Mouse (Mus musculus) left cerebral cortex, adult 8-10 months (tissue): ENCODE measurements around the gene Tas2r106. TPM values are rescaled to one million over a fixed set of nuclear protein-coding genes. Genes with fewer than 3 reads are reported as not detected.

Experiments used
- DNase-seq, 2 experiments: peaks; one replicate each; pipeline ENCODE4 v3.0.0; 2022; ENCODE audit warnings: low spot score in 2 of 2
- total RNA-seq, 4 experiments: library from RNA; stranded (reverse); gene quantifications; 2 replicates each; pipeline ENCODE4 v1.2.4; 2022

Tas2r106 gene
- not detected for total RNA-seq

DNA sequence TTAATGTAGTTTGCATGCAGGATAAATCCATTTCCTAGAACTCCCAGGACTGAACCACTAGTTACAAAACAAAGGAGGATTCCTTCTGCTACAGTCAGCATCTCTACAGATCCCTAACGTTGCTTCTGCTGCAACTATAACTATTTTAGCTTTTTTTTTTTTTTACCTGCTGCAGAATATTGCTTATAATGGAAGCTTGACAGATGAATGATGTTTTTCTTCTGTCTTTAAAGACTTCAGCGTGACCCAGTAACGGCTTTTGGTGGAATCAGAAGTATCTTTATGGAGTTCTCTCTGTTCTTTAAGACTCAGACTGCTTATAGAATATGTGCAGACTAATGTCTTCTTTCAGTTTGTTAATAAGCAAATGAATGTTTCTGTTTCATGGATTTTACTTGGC lies at the start of gene Tas2r106:
Tas2r106 (minus strand) TSS at position 101 of the 400 bp plus-strand sequence.
- DNase-seq: no peak

- no peak for DNase-seq
Measured at GRCm38 (mm10) chr6:131712803-131713202, 34.1 kb upstream of the Tas2r106 start.

GRCm38 (mm10) chr6:131689963-131690362 lies 11.3 kb upstream of the Tas2r106 start, which contains the start of gene Tas2r114:
TSS of gene Tas2r114 (minus strand) at chr6:131690063.
- no peak for DNase-seq

DNA sequence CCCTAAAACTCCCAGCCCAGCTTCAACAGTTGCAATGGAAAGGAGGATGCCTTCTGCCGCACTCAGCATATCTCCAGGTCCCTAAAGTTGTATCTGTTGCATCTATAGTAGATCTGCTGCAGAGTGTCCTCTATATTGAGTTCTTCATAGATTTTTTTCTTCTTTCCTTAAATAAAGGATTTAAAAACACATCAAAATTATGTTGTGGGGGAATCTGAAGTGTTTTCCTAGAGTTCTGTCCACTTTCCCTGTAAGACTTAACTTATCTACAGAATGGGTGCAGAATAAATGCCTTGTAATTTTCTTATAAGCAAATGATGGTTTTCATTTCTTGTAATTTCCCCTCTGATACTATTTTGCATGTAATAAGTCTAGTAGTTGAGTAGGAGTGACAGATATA lies 8.7 kb upstream of the Tas2r106 start, which contains the start of gene Tas2r105:
Tas2r105 (minus strand) TSS at position 101 of the 400 bp plus-strand sequence.
- no peak for DNase-seq

GRCm38 (mm10) chr6:131685644-131686043 lies 7.0 kb upstream of the Tas2r106 start, which contains the start of gene Tas2r104:
TSS of gene Tas2r104 (minus strand) at chr6:131685744.
- DNase-seq: no peak

DNA sequence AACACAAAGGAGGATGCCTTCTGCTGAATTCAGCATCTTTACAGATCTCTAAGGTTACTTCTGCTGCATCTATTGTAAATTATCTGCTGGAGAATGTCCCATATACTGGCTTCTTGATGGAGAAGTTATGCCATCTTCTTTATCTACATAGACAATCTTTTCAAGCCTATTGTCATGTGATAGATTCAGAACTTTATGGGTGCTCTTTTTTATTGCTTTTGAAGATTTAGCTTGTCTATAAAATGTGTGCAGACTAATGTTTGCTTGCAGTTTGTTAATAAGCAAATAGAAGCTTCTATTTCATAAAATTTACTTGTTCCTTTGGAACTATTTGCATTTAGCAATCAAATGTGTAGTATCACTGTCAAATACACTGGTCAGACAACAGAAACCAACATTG lies 18.6 kb downstream of the Tas2r106 start, which contains the start of gene Tas2r107:
Tas2r107 (minus strand) TSS at position 101 of the 400 bp plus-strand sequence.
- DNase-seq: no peak

DNA sequence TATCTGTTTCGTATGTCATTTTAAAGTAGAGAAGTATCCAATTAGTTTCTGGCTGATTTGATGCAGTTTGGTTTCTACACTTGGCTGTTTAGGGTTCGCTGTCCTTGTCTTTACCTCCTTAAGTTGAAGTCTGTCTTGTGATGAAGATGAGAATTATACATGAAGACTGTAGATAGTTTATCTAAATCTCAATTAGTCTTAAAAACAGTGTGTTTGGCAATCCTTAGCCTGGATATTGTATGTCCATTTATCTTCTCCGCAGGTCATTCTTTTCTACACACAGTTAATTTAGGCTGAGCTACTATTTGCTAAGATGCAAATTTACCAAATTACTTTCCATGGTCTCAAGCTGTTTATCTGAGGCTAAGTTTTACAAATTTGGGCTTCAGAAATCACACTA lies 47.9 kb downstream of the Tas2r106 start, which contains the start of gene Tas2r130:
Tas2r130 (minus strand) TSS at position 101 of the 400 bp plus-strand sequence.
- DNase-seq: no peak

Other genes starting within 250 kb of the Tas2r106 start
- not detected for gene 5430401F13Rik, start 192.5 kb downstream of the Tas2r106 start, total RNA-seq
- not detected for gene Gm6619, start 192.5 kb downstream of the Tas2r106 start, total RNA-seq
- gene Tas2r130, start 48.0 kb downstream of the Tas2r106 start, total RNA-seq: not detected
- not detected for gene Tas2r107, start 18.7 kb downstream of the Tas2r106 start, total RNA-seq
- not detected for gene Tas2r104, start 6.9 kb upstream of the Tas2r106 start, total RNA-seq
- gene Tas2r105, start 8.6 kb upstream of the Tas2r106 start, total RNA-seq: not detected
- gene Tas2r114, start 11.2 kb upstream of the Tas2r106 start, total RNA-seq: not detected